Mouse (Mus musculus) liver, adult (tissue): ENCODE measurements at regions not wholly inside any gene's neighbourhood (a gene's known extent, or its start where the extent isn't known, plus 50 kb on each side); places are given as distances from the start of the nearest gene placed in this dataset.

Source experiments
- GATA4 ChIP-seq: IDR thresholded peaks from 2 replicates; pipeline ENCODE4 v1.6.1; 2014; ENCODE audit warnings: mild to moderate bottlenecking, low read length; ENCODE audit not compliant: insufficient replicate concordance

- no peak for TF ChIP-seq GATA4
Observed at GRCm38 (mm10) chr5:133389023-133389840, 710.3 kb upstream of the Castor2 start.

DNA sequence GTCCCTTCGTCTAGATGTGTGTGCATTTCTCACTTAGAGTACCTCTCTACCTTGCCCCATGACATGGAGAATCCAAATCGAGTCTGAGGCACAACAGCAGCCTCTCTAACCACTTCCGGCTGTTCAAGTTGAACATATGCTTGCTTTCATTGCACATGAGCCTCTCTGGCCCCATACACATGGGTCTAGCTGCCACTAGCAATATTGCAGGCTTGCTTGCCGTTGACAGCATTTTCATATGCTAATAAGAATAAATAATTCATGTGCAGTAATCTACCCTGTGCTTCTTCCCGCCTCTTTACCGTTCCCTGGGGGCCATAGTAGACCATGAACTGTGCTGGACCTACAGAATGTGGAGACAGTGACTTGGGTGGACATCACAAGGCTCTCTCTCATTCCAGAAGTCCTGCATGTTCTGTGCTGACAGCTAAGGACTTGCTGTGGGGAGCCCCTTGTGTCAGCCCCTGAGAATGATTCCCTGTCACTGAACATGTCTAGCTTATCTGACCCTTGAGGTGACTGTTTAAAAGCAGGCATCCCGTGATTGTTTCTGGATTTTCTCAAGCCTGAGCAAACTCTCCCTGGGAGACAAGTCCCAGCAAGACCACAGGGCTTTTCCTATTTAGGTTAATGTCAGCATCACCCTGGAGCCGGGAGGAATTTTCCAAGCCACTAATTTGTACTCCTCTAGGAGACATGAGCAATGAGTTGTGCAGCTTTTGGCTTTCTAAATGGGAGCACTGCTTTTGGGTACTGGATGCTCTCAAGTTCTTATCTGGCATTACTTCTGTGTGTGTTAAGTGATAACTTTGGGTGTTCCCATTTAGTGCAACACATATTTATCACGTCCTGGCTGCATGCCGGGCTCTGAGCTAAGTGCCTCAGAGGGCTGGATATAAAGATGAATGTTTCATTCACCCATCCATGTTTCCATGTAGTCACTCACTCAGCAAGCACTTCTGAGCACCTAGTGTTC is 713.8 kb upstream of the Castor2 start:
- no peak for TF ChIP-seq GATA4

- no peak for TF ChIP-seq GATA4
Observed at GRCm38 (mm10) chr5:133365771-133366170, 733.7 kb upstream of the Castor2 start.

GRCm38 (mm10) chr5:133347516-133347915 is 752.0 kb upstream of the Castor2 start:
- TF ChIP-seq GATA4: no peak

GRCm38 (mm10) chr5:133341973-133342372 is 757.5 kb upstream of the Castor2 start:
- TF ChIP-seq GATA4: no peak

GRCm38 (mm10) chr5:133320626-133321025 is 777.5 kb upstream of the Auts2 start:
- no peak for TF ChIP-seq GATA4

DNA sequence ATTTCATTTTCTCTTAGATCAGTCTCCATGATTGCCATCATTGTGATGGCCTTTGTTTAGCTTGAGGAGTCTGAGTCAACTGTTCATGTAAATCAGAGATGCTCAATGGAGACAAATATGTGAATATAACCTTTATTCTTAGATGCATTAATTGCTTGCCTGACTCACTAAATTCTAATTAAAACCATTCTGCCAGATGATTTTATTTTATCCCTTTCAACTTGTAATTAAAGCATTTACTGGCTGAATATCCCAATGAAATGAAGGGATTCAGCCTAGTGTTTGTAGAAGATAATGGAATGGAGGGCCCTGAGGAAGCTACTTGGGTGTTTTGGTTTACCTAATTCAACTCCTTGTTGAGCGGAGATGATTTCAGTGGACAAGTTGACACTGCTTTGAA is 777.1 kb upstream of the Auts2 start:
- no peak for TF ChIP-seq GATA4

DNA sequence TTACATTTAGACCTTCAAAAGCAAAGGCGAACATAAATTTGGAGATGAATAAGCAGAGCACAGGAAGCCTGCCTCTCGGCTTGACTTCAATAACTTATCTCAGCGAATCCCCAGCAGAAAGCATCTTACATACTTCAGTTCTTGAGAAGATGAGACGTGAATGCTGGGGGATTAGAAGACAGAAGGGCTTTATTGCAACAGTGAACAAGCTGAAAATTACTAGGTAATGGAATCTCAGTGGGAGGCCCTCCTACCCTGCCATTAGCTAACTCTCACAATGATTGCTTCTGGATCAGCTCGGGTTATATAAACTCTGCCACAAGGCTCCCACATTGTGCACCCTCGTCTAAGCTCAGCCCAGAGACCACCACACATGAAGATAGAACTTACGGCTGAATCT is 770.9 kb upstream of the Auts2 start:
- no peak for TF ChIP-seq GATA4

- TF ChIP-seq GATA4: no peak
Observed at GRCm38 (mm10) chr5:133310979-133311890, 768.1 kb upstream of the Auts2 start.

DNA sequence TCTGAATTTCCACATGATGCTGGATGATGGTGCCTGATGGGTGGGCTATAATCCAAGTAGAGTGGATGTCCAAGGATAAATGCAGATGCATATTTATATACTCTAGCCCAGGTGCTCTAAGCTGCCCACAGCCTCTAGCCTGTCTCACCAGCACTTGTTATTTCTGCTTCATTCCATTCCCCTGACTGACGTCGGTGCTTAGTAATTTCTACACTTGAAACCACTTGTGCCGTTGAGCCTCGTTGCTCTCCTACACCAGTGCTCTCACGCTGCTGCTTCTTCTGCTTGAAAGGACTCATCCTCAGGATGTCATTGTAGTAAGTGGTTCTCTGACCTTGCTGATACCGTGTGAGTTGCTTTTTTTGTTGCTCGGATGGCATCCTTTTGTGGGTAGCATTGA is 724.7 kb upstream of the Auts2 start:
- no peak for TF ChIP-seq GATA4

- no peak for TF ChIP-seq GATA4
Observed at GRCm38 (mm10) chr5:133267356-133267755, 724.2 kb upstream of the Auts2 start.

GRCm38 (mm10) chr5:133264976-133265375 is 721.8 kb upstream of the Auts2 start:
- no peak for TF ChIP-seq GATA4

- TF ChIP-seq GATA4: no peak
Observed at GRCm38 (mm10) chr5:133218801-133219200, 675.7 kb upstream of the Auts2 start.

DNA sequence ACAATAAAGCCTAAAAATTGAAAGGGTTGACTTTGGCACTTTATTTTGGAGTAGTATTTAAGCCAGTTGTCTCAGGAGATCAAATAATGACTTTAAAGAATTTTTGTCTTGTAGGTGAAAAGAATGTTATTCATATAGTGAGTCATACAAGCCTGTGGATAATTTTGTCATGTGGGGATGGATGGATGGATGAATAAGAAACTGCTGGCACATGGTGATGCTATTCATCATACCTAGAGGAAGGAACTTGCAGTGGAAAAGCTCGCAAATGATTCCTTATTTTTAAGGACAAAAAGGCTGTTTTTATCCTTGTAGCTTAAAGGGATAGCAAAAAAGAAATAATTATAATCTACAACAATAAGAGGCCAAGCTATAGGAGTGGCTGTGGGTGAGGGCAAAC is 655.4 kb upstream of the Auts2 start:
- no peak for TF ChIP-seq GATA4
